Mouse (Mus musculus) liver, postnatal 0 days (tissue): ENCODE data around the gene Agfg2. TPM values are rescaled to one million over a fixed set of nuclear protein-coding genes. Genes with fewer than 3 reads are reported as not detected.

Experiments
- ATAC-seq: fragments of 200-750 bp; cut with Nextera tagmentation; 2 replicates; pipeline ENCODE4 v1.8.0; 2017; ENCODE audit warnings: mild to moderate bottlenecking, moderate library complexity
- DNase-seq: peaks from one replicate; pipeline ENCODE4 v3.0.0-alpha.2; 2016
- H3K27ac ChIP-seq: fragments of 300-500 bp; sonication (generic); 2 replicates; pipeline ENCODE4 v1.5.1; 2014; ENCODE audit warnings: antibody characterized with exemption, moderate library complexity, mild to moderate bottlenecking, low read depth
- H3K27me3 ChIP-seq: fragments of 300-500 bp; sonication (generic); 2 replicates; pipeline ENCODE4 v1.6.1; 2014; ENCODE audit warnings: low read length, control low read depth, mixed read lengths; ENCODE audit not compliant: insufficient read depth
- H3K36me3 ChIP-seq: fragments of 300-500 bp; sonication (generic); replicated peaks from 2 replicates; pipeline ENCODE4 v1.6.1; 2014; ENCODE audit warnings: mild to moderate bottlenecking, control low read depth, low read length, moderate library complexity, mixed read lengths; ENCODE audit not compliant: insufficient read depth
- H3K4me1 ChIP-seq: fragments of 300-500 bp; sonication (generic); 2 replicates; pipeline ENCODE4 v1.6.1; 2014; ENCODE audit warnings: antibody characterized with exemption, mild to moderate bottlenecking, control low read depth; ENCODE audit not compliant: insufficient read depth
- H3K4me2 ChIP-seq: fragments of 300-500 bp; sonication (generic); 2 replicates; pipeline ENCODE4 v1.6.1; 2014; ENCODE audit warnings: low read depth, mild to moderate bottlenecking, low read length, moderate library complexity, mixed read lengths
- H3K4me3 ChIP-seq: fragments of 300-500 bp; sonication (generic); 2 replicates; pipeline ENCODE4 v1.5.1; 2014; ENCODE audit warnings: low read depth, low read length
- H3K9ac ChIP-seq: fragments of 300-500 bp; sonication (generic); replicated peaks from 2 replicates; pipeline ENCODE4 v1.6.1; 2014; ENCODE audit warnings: mild to moderate bottlenecking, moderate library complexity
- H3K9me3 ChIP-seq: fragments of 300-500 bp; sonication (generic); 2 replicates; pipeline ENCODE4 v1.6.1; 2016; ENCODE audit warnings: mild to moderate bottlenecking, control low read depth, low read length, mixed read lengths
- CTCF ChIP-seq: sonication (generic); IDR thresholded peaks from 2 replicates; pipeline ENCODE4 v1.5.1; 2016; ENCODE audit warnings: antibody characterized with exemption, low read depth
- EP300 ChIP-seq: IDR thresholded peaks from 2 replicates; pipeline ENCODE4 v1.6.1; 2016; ENCODE audit warnings: antibody characterized with exemption, low read depth, mild to moderate bottlenecking
- WGBS: fragments of 180-500 bp; shearing (Covaris S2); extraction: QIAGEN DNeasy Blood & Tissue Kit; methylation state at CpG from one replicate; pipeline ENCODE4 v1.1.7; 2014; ENCODE audit not compliant: insufficient replicate concordance; 5-methylcytosine and 5-hydroxymethylcytosine counted together
- polyA plus RNA-seq: library from polyadenylated mRNA; unstranded; fragments of >200 nt; fragmentation: Nextera tagmentation; extraction: Ambion mirVana; gene quantifications from 2 replicates; pipeline ENCODE4 v1.2.1, GENCODE M21; 2015

Gene Agfg2
- polyA plus RNA-seq, 1 experiment from 2014 or later = 29.5 TPM

- no peak overlapping the region for H3K4me3 ChIP-seq
- TF ChIP-seq EP300 (no peak), CTCF (peak; percentile 86)
- peaks cover 3% of the 10 kb centered on the region; the same call in 1 of the 2 replicates for H3K4me1 ChIP-seq
- H3K27ac ChIP-seq = no peak overlapping the region
- no peak overlapping the region for H3K4me2 ChIP-seq
- H3K27me3 ChIP-seq = no peaks in the 10 kb centered on the region
- ATAC-seq (peak; percentile 46), DNase-seq (peak; percentile 81)
- H3K9me3 ChIP-seq = no peaks in the 10 kb centered on the region
- WGBS = 33% methylated on average over 3 of the region's 3 CpGs
- H3K9ac ChIP-seq = no peak overlapping the region
- peaks cover 47% of the 10 kb centered on the region for H3K36me3 ChIP-seq
Measured at GRCm38 (mm10) chr5:137652474-137652873, 32.1 kb downstream of the Agfg2 start.

GRCm38 (mm10) chr5:137649669-137650571 lies 34.6 kb downstream of the Agfg2 start:
- TF ChIP-seq EP300 (no peak), CTCF (no peak)
- H3K9ac ChIP-seq = no peak overlapping the region; the same call in 1 of the 2 replicates
- ATAC-seq (no peak), DNase-seq (no peak)
- H3K27me3 ChIP-seq = peaks cover 9% of the 10 kb centered on the region
- no peak overlapping the region for H3K4me2 ChIP-seq
- no peak overlapping the region for H3K4me3 ChIP-seq
- peaks cover 17% of the 10 kb centered on the region for H3K4me1 ChIP-seq
- no peaks in the 10 kb centered on the region for H3K9me3 ChIP-seq
- no peak overlapping the region for H3K27ac ChIP-seq
- WGBS = 42% methylated on average over 17 of the region's 18 CpGs
- peaks cover 37% of the 10 kb centered on the region for H3K36me3 ChIP-seq

- TF ChIP-seq EP300 (no peak), CTCF (no peak)
- 58% methylated on average over 4 of the region's 4 CpGs for WGBS
- no peak for ATAC-seq
- Histone ChIP-seq H3K9me3 (no peaks in the 10 kb centered on the region), H3K27ac (no peak overlapping the region), H3K4me3 (no peak overlapping the region), H3K36me3 (peaks cover 32% of the 10 kb centered on the region), H3K27me3 (peaks cover 16% of the 10 kb centered on the region), H3K4me2 (no peak overlapping the region), H3K4me1 (peaks cover 18% of the 10 kb centered on the region), H3K9ac (no peak overlapping the region)
- DNase-seq = no peak
Measured at GRCm38 (mm10) chr5:137649251-137649650, 35.3 kb downstream of the Agfg2 start.

- ATAC-seq (no peak; the same call in 1 of the 2 replicates), DNase-seq (no peak)
- peaks cover 18% of the 10 kb centered on the region for H3K4me1 ChIP-seq
Measured at GRCm38 (mm10) chr5:137647827-137648601, 36.5 kb downstream of the Agfg2 start.

GRCm38 (mm10) chr5:137645652-137646091 lies 38.9 kb downstream of the Agfg2 start, which contains the start of gene Irs3:
Gene Irs3 (minus strand): TSS chr5:137645714.
- Histone ChIP-seq H3K9me3 (no peaks in the 10 kb centered on the region), H3K36me3 (peaks cover 12% of the 10 kb centered on the region), H3K27ac (no peak within 1 kb of the TSS), H3K27me3 (peaks cover 20% of the 10 kb centered on the region), H3K4me2 (peak within 1 kb of the TSS; percentile 72), H3K9ac (peak within 1 kb of the TSS; percentile 38), H3K4me3 (peak within 1 kb of the TSS; percentile 34), H3K4me1 (peaks cover 18% of the 10 kb centered on the region)
- ATAC-seq = peak; percentile 64
- TF ChIP-seq CTCF (no peak), EP300 (no peak)
- 19% methylated on average over 11 of the region's 11 CpGs for WGBS
- DNase-seq = peak; percentile 54

More at GRCm38 (mm10) chr5:137647827-137648601, 36.5 kb downstream of the Agfg2 start:
- Histone ChIP-seq H3K27ac (no peak overlapping the region), H3K9ac (no peak overlapping the region), H3K4me2 (no peak overlapping the region), H3K4me3 (no peak overlapping the region), H3K36me3 (peaks cover 20% of the 10 kb centered on the region), H3K9me3 (no peaks in the 10 kb centered on the region), H3K27me3 (peaks cover 20% of the 10 kb centered on the region)
- TF ChIP-seq CTCF (no peak), EP300 (no peak)
- WGBS = 53% methylated on average over 9 of the region's 9 CpGs

- H3K4me2 ChIP-seq = peak overlapping the region; percentile 72
- H3K9me3 ChIP-seq = no peaks in the 10 kb centered on the region
- 2% methylated on average over 44 of the region's 44 CpGs for WGBS
- H3K27ac ChIP-seq = no peak overlapping the region
- H3K9ac ChIP-seq = peak overlapping the region; percentile 38
- DNase-seq (peak; percentile 69), ATAC-seq (peak; percentile 29; the same call in 1 of the 2 replicates)
- peaks cover 20% of the 10 kb centered on the region for H3K27me3 ChIP-seq
- H3K4me3 ChIP-seq = peak overlapping the region; percentile 34
- peaks cover 16% of the 10 kb centered on the region for H3K36me3 ChIP-seq
- no peak; the same call in 1 of the 2 replicates for TF ChIP-seq CTCF
- TF ChIP-seq EP300 = no peak
- H3K4me1 ChIP-seq = peaks cover 18% of the 10 kb centered on the region
Measured at GRCm38 (mm10) chr5:137645091-137645651, 39.4 kb downstream of the Agfg2 start.
